Mouse (Mus musculus): ENCODE measurements at regions not wholly inside any gene's neighbourhood (a gene's known extent, or its start where the extent isn't known, plus 50 kb on each side); places are given as distances from the start of the nearest gene placed in this dataset.

- H3K4me2 ChIP-seq (ENCODE audit: low read depth, low read length), result no peak overlapping the region
Observed at GRCm38 (mm10) chr4:67478081-67478480, 650.7 kb downstream of the Tlr4 start.

GRCm38 (mm10) chr4:67522235-67522634 lies 694.9 kb downstream of the Tlr4 start:
- Histone ChIP-seq H3K4me3 (ENCODE audit: low read depth, low read length) (no peak overlapping the region), H3K9ac (ENCODE audit: low read depth, low read length) (no peak overlapping the region), H3K27me3 (replicated peaks; ENCODE audit: control insufficient read depth, insufficient read depth, low read length) (no peaks in the 10 kb centered on the region), H3K36me3 (ENCODE audit: control insufficient read depth, insufficient read depth, low read length) (no peaks in the 10 kb centered on the region), H3K27ac (replicated peaks; ENCODE audit: low read depth, low read length) (no peak overlapping the region), H3K4me2 (ENCODE audit: low read depth, low read length) (no peak overlapping the region), H3K9me3 (ENCODE audit: control insufficient read depth, low read length) (no peaks in the 10 kb centered on the region), H3K4me1 (ENCODE audit: control insufficient read depth, insufficient read depth, low read length) (no peaks in the 10 kb centered on the region)
- ATAC-seq (ENCODE audit: low read depth) (no peak), DNase-seq (ENCODE audit: low spot score) (no peak)
- whole genome bisulfite sequencing, result 67% methylated on average over 4 of the region's 4 CpGs

More at GRCm38 (mm10) chr4:67478081-67478480, 650.7 kb downstream of the Tlr4 start:
- H3K27ac ChIP-seq (replicated peaks; ENCODE audit: low read depth, low read length), result no peak overlapping the region
- no peak overlapping the region for H3K4me3 ChIP-seq (ENCODE audit: low read depth, low read length)
- no peaks in the 10 kb centered on the region for H3K27me3 ChIP-seq (replicated peaks; ENCODE audit: control insufficient read depth, insufficient read depth, low read length)
- H3K9ac ChIP-seq (ENCODE audit: low read depth, low read length), result no peak overlapping the region
- H3K36me3 ChIP-seq (ENCODE audit: control insufficient read depth, insufficient read depth, low read length), result no peaks in the 10 kb centered on the region
- DNase-seq (ENCODE audit: low spot score) (no peak), ATAC-seq (ENCODE audit: low read depth) (no peak)
- WGBS, result 36% methylated on average over 2 of the region's 2 CpGs
- H3K9me3 ChIP-seq (ENCODE audit: control insufficient read depth, low read length), result no peaks in the 10 kb centered on the region
- H3K4me1 ChIP-seq (ENCODE audit: control insufficient read depth, insufficient read depth, low read length), result no peaks in the 10 kb centered on the region

GRCm38 (mm10) chr4:67523158-67523557 lies 695.8 kb downstream of the Tlr4 start:
- Histone ChIP-seq H3K27ac (replicated peaks; ENCODE audit: low read depth, low read length) (no peak overlapping the region), H3K4me2 (ENCODE audit: low read depth, low read length) (no peak overlapping the region), H3K27me3 (replicated peaks; ENCODE audit: control insufficient read depth, insufficient read depth, low read length) (no peaks in the 10 kb centered on the region), H3K9ac (ENCODE audit: low read depth, low read length) (no peak overlapping the region), H3K9me3 (ENCODE audit: control insufficient read depth, low read length) (no peaks in the 10 kb centered on the region), H3K4me3 (ENCODE audit: low read depth, low read length) (no peak overlapping the region), H3K36me3 (ENCODE audit: control insufficient read depth, insufficient read depth, low read length) (no peaks in the 10 kb centered on the region), H3K4me1 (ENCODE audit: control insufficient read depth, insufficient read depth, low read length) (no peaks in the 10 kb centered on the region)
- no peak for ATAC-seq (ENCODE audit: low read depth)
- peak; percentile 22 for DNase-seq (ENCODE audit: low spot score)
- 29% methylated on average over 2 of the region's 2 CpGs for WGBS

GRCm38 (mm10) chr4:67529586-67529985 lies 702.2 kb downstream of the Tlr4 start:
- no peak overlapping the region for H3K9ac ChIP-seq (ENCODE audit: low read depth, low read length)
- ATAC-seq (ENCODE audit: low read depth) (no peak), DNase-seq (ENCODE audit: low spot score) (no peak)
- H3K4me1 ChIP-seq (ENCODE audit: control insufficient read depth, insufficient read depth, low read length), result peaks cover 2% of the 10 kb centered on the region; the same call in 1 of the 2 replicates
- no peaks in the 10 kb centered on the region for H3K36me3 ChIP-seq (ENCODE audit: control insufficient read depth, insufficient read depth, low read length)
- H3K27me3 ChIP-seq (replicated peaks; ENCODE audit: control insufficient read depth, insufficient read depth, low read length), result no peaks in the 10 kb centered on the region
- H3K27ac ChIP-seq (replicated peaks; ENCODE audit: low read depth, low read length), result no peak overlapping the region
- H3K9me3 ChIP-seq (ENCODE audit: control insufficient read depth, low read length), result no peaks in the 10 kb centered on the region
- H3K4me2 ChIP-seq (ENCODE audit: low read depth, low read length), result no peak overlapping the region
- 64% methylated on average over 3 of the region's 3 CpGs for WGBS
- no peak overlapping the region for H3K4me3 ChIP-seq (ENCODE audit: low read depth, low read length)

- Histone ChIP-seq H3K27ac (replicated peaks; ENCODE audit: low read depth, low read length) (no peak overlapping the region), H3K27me3 (replicated peaks; ENCODE audit: control insufficient read depth, insufficient read depth, low read length) (no peaks in the 10 kb centered on the region), H3K4me3 (ENCODE audit: low read depth, low read length) (no peak overlapping the region), H3K9ac (ENCODE audit: low read depth, low read length) (no peak overlapping the region), H3K4me2 (ENCODE audit: low read depth, low read length) (no peak overlapping the region), H3K9me3 (ENCODE audit: control insufficient read depth, low read length) (no peaks in the 10 kb centered on the region), H3K4me1 (ENCODE audit: control insufficient read depth, insufficient read depth, low read length) (no peaks in the 10 kb centered on the region), H3K36me3 (ENCODE audit: control insufficient read depth, insufficient read depth, low read length) (no peaks in the 10 kb centered on the region)
- ATAC-seq (ENCODE audit: low read depth) (no peak), DNase-seq (ENCODE audit: low spot score) (peak; percentile 10)
- 59% methylated on average over 5 of the region's 5 CpGs for WGBS
Observed at GRCm38 (mm10) chr4:67539466-67539865, 712.1 kb downstream of the Tlr4 start.

- Histone ChIP-seq H3K4me2 (ENCODE audit: low read depth, low read length) (no peak overlapping the region), H3K4me1 (ENCODE audit: control insufficient read depth, insufficient read depth, low read length) (no peaks in the 10 kb centered on the region), H3K4me3 (ENCODE audit: low read depth, low read length) (no peak overlapping the region), H3K27me3 (replicated peaks; ENCODE audit: control insufficient read depth, insufficient read depth, low read length) (no peaks in the 10 kb centered on the region), H3K27ac (replicated peaks; ENCODE audit: low read depth, low read length) (no peak overlapping the region), H3K36me3 (ENCODE audit: control insufficient read depth, insufficient read depth, low read length) (no peaks in the 10 kb centered on the region), H3K9ac (ENCODE audit: low read depth, low read length) (no peak overlapping the region), H3K9me3 (ENCODE audit: control insufficient read depth, low read length) (no peaks in the 10 kb centered on the region)
- 32% methylated on average over 1 of the region's 1 CpGs for WGBS
- DNase-seq (ENCODE audit: low spot score), result no peak
- ATAC-seq (ENCODE audit: low read depth), result no peak
Observed at GRCm38 (mm10) chr4:67546013-67546412, 718.6 kb downstream of the Tlr4 start.

- Histone ChIP-seq H3K36me3 (ENCODE audit: control insufficient read depth, insufficient read depth, low read length) (no peaks in the 10 kb centered on the region), H3K27me3 (replicated peaks; ENCODE audit: control insufficient read depth, insufficient read depth, low read length) (no peaks in the 10 kb centered on the region), H3K4me3 (ENCODE audit: low read depth, low read length) (no peak overlapping the region), H3K27ac (replicated peaks; ENCODE audit: low read depth, low read length) (no peak overlapping the region), H3K9ac (ENCODE audit: low read depth, low read length) (no peak overlapping the region), H3K4me1 (ENCODE audit: control insufficient read depth, insufficient read depth, low read length) (no peaks in the 10 kb centered on the region), H3K4me2 (ENCODE audit: low read depth, low read length) (no peak overlapping the region), H3K9me3 (ENCODE audit: control insufficient read depth, low read length) (no peaks in the 10 kb centered on the region)
- ATAC-seq (ENCODE audit: low read depth) (no peak), DNase-seq (ENCODE audit: low spot score) (no peak)
- WGBS, result 95% methylated on average over 1 of the region's 1 CpGs
Observed at GRCm38 (mm10) chr4:67547957-67548356, 720.6 kb downstream of the Tlr4 start.

- Histone ChIP-seq H3K4me2 (ENCODE audit: low read depth, low read length) (no peak overlapping the region), H3K36me3 (ENCODE audit: control insufficient read depth, insufficient read depth, low read length) (no peaks in the 10 kb centered on the region), H3K9me3 (ENCODE audit: control insufficient read depth, low read length) (no peaks in the 10 kb centered on the region), H3K27ac (replicated peaks; ENCODE audit: low read depth, low read length) (no peak overlapping the region), H3K9ac (ENCODE audit: low read depth, low read length) (no peak overlapping the region), H3K4me1 (ENCODE audit: control insufficient read depth, insufficient read depth, low read length) (no peaks in the 10 kb centered on the region), H3K4me3 (ENCODE audit: low read depth, low read length) (no peak overlapping the region), H3K27me3 (replicated peaks; ENCODE audit: control insufficient read depth, insufficient read depth, low read length) (no peaks in the 10 kb centered on the region)
- 78% methylated on average over 3 of the region's 3 CpGs for WGBS
- ATAC-seq (ENCODE audit: low read depth) (no peak), DNase-seq (ENCODE audit: low spot score) (no peak)
Observed at GRCm38 (mm10) chr4:67553511-67553910, 726.1 kb downstream of the Tlr4 start.

GRCm38 (mm10) chr4:67574816-67575215 lies 747.4 kb downstream of the Tlr4 start:
- WGBS, result 80% methylated on average over 3 of the region's 3 CpGs
- no peak for ATAC-seq (ENCODE audit: low read depth)
- H3K9ac ChIP-seq (ENCODE audit: low read depth, low read length), result no peak overlapping the region
- no peaks in the 10 kb centered on the region for H3K36me3 ChIP-seq (ENCODE audit: control insufficient read depth, insufficient read depth, low read length)
- DNase-seq (ENCODE audit: low spot score), result no peak
- no peak overlapping the region for H3K27ac ChIP-seq (replicated peaks; ENCODE audit: low read depth, low read length)
- H3K9me3 ChIP-seq (ENCODE audit: control insufficient read depth, low read length), result no peaks in the 10 kb centered on the region
- H3K4me1 ChIP-seq (ENCODE audit: control insufficient read depth, insufficient read depth, low read length), result no peaks in the 10 kb centered on the region
- no peak overlapping the region for H3K4me2 ChIP-seq (ENCODE audit: low read depth, low read length)
- no peak overlapping the region for H3K4me3 ChIP-seq (ENCODE audit: low read depth, low read length)
- no peaks in the 10 kb centered on the region for H3K27me3 ChIP-seq (replicated peaks; ENCODE audit: control insufficient read depth, insufficient read depth, low read length)

Measured in embryonic facial prominence, embryonic 14.5 days (tissue).